Mouse (Mus musculus): ENCODE data around the gene B3gnt3. TPM values are rescaled to one million over a fixed set of nuclear protein-coding genes. Genes with fewer than 3 reads are reported as not detected.
"Not testable (repeated sequence)": the region's sequence is repeated elsewhere in the genome, so short reads cannot be mapped to it uniquely, and the experiment has no call there.

B3gnt3 gene
- total RNA-seq (2022), result 1 to 10 TPM; 1.3 to 1.8 (median 1.5) TPM

GRCm38 (mm10) chr8:71701414-71702086 is at the start of gene B3gnt3:
TSS of gene B3gnt3 (minus strand) at chr8:71701789.
- no peak for DNase-seq (ENCODE audit: low spot score in 2 of 2)

GRCm38 (mm10) chr8:71749321-71750075 is 47.9 kb upstream of the B3gnt3 start:
- DNase-seq (ENCODE audit: low spot score in 2 of 2), result not testable (repeated sequence)

DNA sequence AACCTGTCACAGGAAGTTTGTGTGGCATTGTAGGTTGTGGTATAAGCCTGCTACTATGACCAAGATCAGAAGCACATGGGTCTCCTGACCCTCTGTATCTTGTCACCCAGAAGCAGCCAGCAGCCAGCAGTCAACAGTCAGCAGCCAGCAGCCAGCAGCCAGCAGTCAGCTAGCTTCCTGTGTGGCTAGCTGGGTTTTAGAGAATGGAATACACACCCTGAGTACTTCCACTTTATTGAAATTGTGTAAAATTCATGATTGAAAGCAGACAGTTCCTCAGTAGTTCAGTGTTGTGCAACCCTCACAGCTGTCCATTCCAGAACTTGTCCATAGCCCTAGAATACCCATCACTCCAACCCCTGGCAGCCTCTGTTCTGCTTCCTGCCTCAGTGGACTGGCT is 45.5 kb upstream of the B3gnt3 start:
- not testable (repeated sequence) for DNase-seq (ENCODE audit: low spot score in 2 of 2)

DNA sequence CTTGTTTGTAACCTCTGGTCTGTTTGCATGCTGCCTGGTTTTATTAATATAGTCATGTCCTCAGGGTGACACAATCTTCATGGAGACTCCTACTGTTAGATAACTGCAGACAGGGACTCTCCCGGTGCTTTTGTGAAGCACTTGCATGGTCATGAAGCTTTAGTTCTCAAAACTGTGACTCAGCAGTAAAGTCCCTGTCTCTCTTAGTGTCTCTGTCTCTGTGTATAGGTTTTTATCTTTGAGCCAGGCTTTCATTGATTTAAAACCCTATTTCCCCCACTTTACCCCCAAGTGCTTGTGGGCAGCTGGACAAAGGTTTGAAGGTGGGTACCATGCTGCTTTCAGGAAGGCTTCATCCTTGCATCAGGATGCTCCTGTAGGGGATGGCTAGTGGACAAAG is 43.7 kb upstream of the B3gnt3 start:
- no peak for DNase-seq (ENCODE audit: low spot score in 2 of 2)

GRCm38 (mm10) chr8:71742783-71743182 is 41.2 kb upstream of the B3gnt3 start:
- no peak for DNase-seq (ENCODE audit: low spot score in 2 of 2)

- no peak for DNase-seq (ENCODE audit: low spot score in 2 of 2)
Observed at GRCm38 (mm10) chr8:71741687-71742114, 40.1 kb upstream of the B3gnt3 start.

- no peak for DNase-seq (ENCODE audit: low spot score in 2 of 2)
Observed at GRCm38 (mm10) chr8:71741226-71741625, 39.6 kb upstream of the B3gnt3 start.

DNA sequence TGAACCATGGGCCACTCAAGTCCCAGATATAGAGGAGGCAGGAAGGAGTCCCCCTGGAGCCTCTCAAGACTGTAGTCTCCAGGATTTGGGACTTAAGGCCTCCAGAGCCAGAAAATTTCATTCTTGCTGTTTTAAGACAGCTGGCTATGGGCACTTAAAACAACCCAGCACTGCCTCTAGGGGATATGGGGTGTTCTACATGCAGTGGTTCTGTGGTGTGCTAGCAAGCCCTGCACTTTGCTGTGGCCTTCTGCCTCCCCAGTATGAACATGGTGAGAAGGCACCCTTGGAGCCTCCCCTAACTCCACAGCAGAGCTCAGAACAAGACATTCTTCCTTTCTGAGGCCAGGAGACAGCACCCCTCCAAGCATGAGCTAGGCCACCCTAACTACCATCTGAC is 36.7 kb upstream of the B3gnt3 start:
- not testable (repeated sequence) for DNase-seq (ENCODE audit: low spot score in 2 of 2)

- no peak for DNase-seq (ENCODE audit: low spot score in 2 of 2)
Observed at GRCm38 (mm10) chr8:71731652-71732230, 30.2 kb upstream of the B3gnt3 start.

DNA sequence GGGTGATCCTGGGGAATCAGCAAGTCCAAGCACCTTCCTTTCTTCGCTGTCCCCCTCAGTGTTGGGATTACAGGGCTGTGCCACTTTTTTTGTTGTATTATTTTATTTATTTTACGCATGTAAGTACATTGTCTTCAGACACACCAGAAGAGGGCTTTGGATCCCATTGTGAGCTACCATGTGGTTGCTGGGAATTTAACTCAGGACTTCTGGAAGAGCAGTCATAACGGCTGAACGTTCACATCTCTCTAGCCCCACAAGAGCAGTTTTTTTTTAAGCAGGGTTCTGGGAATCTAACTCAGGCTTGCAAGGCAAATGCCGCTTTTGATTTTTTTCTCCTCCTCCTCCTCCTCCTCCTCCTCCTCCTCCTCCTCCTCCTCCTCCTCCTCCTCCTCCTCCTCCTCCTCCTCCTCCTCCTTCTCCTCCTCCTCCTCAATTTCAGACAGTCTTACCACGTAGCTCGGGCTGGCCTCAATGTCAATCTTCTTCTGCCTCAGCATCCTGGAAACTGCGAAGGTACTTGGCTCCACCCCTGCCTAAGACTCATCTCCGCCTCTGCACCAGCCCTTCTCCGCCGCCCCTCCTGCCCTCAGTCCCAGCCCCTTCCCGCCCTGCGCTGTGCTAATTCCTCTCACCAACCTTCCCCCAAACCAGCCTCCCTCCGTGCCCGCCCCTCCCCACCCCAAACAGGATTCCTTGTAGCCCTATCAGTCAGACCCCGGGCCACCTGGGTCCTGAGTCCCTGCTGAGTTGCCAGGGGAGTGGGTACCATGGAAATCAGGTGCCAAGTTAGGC is 27.4 kb upstream of the B3gnt3 start:
- DNase-seq (ENCODE audit: low spot score in 2 of 2), result no peak

- no peak for DNase-seq (ENCODE audit: low spot score in 2 of 2)
Observed at GRCm38 (mm10) chr8:71728240-71728785, 26.7 kb upstream of the B3gnt3 start.

DNA sequence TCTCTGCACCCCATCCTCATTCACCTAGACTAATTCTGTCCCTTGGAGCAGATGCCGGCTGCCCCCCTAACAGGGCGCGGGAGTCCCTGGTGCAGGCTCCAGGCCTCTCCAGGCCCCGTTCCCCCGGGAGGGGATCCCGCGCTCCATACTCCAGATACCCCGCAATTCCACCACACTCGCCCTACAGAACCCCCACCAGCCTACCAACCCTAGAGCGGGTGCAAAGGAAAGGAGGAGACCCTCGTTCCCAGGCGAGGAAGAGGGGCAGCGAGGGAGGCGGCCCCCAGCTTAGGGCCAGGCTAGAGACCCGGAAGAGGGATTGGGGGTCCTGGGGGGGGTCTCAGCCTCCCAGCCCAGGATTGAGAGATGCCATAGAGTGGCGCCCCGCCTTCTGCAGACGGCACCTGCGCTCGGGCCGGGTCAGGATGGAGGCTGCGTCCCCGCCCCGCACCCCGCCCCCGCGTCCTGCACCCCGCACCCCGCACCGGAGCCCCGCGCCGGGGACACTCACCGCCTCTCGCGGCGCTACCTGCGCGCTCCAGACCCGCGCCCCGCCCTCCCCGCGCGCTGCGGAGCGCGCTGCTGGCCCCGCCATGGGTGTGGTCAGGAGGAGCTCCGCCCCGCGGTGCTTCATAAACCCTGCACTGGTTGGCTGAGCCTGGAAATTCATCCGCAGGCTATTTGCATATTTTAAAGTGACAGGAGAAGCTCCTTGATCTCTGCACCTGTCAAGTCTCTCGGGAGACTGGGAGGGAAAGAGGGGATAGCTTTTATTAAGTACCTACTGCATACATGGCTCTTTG is 23.7 kb upstream of the B3gnt3 start, which contains the start of gene Fcho1:
Fcho1 (minus strand) TSS at position 595 of the 803 bp plus-strand sequence.
- DNase-seq (ENCODE audit: low spot score in 2 of 2), result no peak

- DNase-seq (ENCODE audit: low spot score in 2 of 2), result no peak
Observed at GRCm38 (mm10) chr8:71724389-71724788, 22.8 kb upstream of the B3gnt3 start.

- no peak for DNase-seq (ENCODE audit: low spot score in 2 of 2)
Observed at GRCm38 (mm10) chr8:71723047-71723551, 21.5 kb upstream of the B3gnt3 start.

DNA sequence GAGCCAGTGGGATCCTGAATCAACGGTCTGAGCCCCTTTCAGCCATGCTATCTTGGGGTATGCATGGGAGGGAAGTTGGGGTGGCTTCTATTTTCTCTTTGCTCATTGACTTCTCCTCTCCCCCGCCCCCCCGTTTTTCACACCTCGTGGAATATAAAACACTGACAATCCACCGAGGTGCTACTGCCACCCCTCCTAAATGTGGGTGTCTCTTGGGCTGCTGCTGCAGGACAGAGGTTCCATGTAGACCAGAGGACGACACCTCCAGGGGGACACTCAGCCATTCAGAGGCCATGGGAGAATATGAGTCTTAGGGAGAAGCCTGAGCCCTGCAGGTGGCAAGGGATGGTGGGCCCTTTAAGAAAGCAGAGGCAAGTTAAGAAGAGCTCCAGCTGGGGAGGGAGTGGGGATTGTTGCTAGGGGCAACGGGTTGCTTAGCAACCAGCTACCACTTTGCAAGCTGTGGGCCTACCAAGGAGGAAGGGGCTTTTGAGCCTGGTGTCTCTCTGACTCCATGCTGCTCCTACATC is 18.4 kb upstream of the B3gnt3 start:
- DNase-seq (ENCODE audit: low spot score in 2 of 2), result no peak

DNA sequence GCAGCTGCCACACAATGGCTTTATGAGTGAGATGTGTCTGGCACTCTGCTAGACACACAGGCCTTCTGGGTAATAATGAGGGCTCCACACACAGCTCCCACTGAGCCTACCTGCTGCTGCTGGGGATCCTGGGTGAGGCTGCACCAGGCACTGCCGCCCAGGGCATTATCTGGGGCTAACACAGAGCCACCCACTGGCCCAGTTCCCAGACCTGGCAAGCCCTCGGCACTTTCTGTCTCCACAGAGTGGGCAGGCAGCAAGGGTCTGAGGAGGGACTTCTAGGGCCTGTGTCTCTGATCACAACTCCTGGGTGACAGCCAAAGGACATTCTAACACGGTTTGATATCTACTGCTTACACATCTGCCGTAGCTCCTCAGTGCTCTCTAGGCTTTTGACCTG is 17.6 kb upstream of the B3gnt3 start:
- DNase-seq (ENCODE audit: low spot score in 2 of 2), result no peak

DNA sequence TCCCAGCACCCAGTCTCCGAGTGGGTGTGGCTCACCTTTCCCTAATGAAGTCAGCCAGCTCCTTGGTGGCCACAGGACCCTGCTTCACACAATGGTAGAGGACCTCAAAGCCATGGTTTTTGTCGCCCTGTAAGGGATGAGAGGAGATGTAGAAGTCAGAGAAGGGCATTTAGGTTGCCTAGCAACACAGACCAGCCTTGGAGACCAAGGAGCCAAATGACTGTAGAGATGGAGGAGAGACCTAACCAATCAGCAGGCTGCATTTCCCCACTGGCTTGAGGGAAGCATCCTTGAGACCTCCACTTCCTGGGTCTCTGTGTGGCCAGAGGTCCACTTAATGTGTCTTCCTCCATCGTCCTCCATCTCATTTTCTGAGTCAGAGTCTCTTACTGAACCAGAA is 16.7 kb upstream of the B3gnt3 start:
- no peak for DNase-seq (ENCODE audit: low spot score in 2 of 2)

DNA sequence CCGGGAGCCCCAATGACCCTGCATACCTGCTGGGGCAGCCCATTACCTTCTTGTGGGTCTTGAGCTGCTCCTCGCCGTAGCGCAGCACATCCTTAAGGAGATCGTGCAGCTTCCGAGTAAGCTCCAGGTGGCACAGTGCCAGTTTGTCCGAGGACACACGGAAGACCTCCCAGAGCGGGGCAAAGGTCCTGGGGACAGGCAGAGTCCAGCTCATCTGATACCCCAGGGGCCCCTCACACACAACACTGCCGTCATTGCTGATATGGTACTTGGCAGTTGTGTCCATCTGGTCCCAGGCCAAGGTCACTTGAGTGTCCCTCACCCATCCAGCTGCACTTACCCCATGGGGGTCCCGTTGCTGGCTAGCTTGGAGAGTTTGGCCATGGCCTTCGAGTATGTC is 15.5 kb upstream of the B3gnt3 start:
- DNase-seq (ENCODE audit: low spot score in 2 of 2), result no peak

GRCm38 (mm10) chr8:71716561-71717053 is 15.0 kb upstream of the B3gnt3 start:
- no peak for DNase-seq (ENCODE audit: low spot score in 2 of 2)

GRCm38 (mm10) chr8:71715531-71715930 is 13.9 kb upstream of the B3gnt3 start:
- no peak for DNase-seq (ENCODE audit: low spot score in 2 of 2)

Measured in gastrocnemius, adult 8-10 months (tissue).